Mouse (Mus musculus): ENCODE measurements around the gene Aldh1b1.
A peak's percentile ranks its signal among the peaks of the same experiment; 100 is the strongest.

The Aldh1b1 gene

DNA sequence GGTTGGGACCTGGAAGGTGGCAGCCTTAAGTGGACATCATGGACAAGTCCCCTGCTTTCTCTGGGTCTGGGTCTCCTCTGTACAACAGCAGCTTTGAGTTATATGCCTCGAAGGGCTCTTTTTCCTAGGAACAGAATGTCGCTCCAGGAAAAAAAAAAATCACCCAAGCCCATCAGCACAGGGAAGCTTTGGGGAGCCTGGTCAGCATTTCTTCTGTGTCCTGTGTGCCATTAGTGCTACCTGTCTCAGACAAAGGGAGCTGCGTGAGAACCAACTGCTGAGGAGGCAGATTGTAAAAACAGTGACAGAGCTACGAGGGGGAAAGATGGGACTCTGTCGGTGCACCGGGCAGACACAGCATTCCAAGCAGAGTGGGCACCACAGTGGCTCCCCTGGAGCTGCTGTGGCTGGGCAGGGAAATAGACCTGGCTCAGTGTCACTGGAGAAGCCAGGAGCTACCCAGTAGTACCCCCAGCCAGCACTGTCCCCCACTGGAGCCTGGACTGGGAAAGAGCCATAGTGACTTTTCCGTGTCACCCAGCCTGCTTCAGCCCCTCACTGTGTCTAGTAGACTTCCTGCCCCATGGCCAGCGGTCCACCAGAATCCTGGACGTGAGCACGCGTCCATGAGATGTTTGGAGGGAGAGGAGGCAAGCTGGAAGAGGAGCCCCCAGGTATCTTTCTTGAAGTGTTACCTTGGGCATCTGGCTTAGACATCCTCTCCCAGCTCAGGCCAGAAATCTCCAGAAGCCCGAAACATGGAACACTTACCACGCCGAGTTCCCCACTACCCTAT, 26.1 kb downstream of the Aldh1b1 start:
- DNase-seq (ENCODE audit: inconsistent age in 2 of 2, low spot score in 1 of 2) = no peak

DNA sequence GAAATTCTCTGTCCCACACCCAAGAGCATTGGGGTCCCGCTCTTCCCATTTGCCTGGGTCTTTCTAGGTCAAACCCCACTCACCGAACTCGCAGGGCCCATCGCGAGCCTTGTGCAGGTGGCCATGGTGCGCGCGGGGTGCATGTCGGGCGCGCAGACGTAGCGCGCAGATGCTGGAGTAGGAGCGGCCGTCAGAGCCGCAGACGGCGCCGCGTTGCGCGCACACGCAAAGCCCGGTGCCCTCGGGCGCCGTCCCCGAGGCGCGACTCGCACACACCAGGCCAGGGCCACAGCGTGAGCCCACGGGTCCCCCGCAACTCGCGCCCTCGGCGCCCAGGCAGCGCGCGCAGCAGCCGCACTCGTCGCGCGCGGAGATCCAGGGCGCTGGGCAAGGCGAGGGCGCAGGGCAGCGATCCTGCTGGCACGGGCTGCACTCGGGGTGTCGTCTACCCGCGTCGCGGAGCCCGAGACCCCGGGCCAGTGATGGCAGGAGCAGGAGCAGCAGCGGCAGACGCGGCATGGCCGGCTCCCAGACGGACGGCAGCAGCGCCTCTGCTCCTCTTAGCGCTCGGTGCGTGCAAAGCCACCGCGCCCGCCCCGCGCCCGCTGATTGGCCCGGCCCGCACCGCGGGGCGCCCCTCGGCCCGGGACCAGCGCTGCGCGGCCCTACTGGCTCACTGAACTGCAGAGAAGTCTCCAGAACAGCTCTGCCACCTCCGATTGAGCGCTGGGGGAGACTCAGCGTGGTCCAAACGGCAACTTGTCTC, 27.6 kb downstream of the Aldh1b1 start, which contains the start of gene Igfbpl1:
TSS of gene Igfbpl1 (minus strand) at position 649 of the 766 bp plus-strand sequence.
- DNase-seq (ENCODE audit: inconsistent age in 2 of 2, low spot score in 1 of 2) = no peak

GRCm38 (mm10) chr4:45829907-45830759, 31.3 kb downstream of the Aldh1b1 start:
- no peak for DNase-seq (ENCODE audit: inconsistent age in 2 of 2, low spot score in 1 of 2)

DNA sequence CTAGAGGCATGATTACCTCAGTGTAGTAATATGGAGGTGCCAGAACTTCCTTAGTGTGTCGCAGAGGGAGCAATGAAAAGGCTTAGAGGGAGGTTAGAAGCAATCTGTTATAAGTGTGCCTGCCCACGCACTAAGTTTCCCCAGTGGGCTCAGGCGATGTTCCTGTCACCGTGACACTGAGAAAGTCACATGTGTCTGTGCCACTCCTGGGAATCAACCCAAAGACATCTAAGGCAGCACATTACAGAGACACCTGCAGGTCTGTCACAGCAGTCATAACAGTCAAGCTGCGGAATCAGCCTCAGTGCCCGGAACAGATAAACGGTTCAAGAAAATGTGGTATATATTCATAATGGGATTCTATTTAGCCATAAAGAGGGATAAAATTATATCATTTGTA, 33.2 kb downstream of the Aldh1b1 start:
- DNase-seq (ENCODE audit: inconsistent age in 2 of 2, low spot score in 1 of 2) = no peak

DNA sequence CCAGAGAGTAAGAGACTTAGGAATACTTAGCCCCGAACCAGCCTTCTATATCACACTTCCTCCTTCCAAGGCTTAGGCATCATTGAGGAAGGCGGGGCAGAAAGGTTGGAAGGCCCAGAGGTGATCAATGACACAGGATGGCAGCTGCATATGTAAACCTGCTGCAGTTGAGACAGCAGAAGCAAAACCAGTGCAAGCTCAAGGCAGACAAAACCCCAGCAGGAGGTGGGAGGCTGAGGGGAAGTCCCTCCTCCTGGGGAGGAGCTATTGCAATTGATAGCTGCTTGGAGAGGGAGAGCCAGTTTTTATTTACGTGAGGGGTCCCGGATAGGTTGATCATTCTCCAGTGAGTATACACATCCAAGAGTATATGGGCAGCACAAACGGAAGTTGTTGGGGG, 34.6 kb downstream of the Aldh1b1 start:
- DNase-seq (ENCODE audit: inconsistent age in 2 of 2, low spot score in 1 of 2) = no peak

GRCm38 (mm10) chr4:45844355-45844754, 45.5 kb downstream of the Aldh1b1 start:
- DNase-seq (ENCODE audit: inconsistent age in 2 of 2, low spot score in 1 of 2) = peak in 1 of 2 experiments; percentile 63

DNA sequence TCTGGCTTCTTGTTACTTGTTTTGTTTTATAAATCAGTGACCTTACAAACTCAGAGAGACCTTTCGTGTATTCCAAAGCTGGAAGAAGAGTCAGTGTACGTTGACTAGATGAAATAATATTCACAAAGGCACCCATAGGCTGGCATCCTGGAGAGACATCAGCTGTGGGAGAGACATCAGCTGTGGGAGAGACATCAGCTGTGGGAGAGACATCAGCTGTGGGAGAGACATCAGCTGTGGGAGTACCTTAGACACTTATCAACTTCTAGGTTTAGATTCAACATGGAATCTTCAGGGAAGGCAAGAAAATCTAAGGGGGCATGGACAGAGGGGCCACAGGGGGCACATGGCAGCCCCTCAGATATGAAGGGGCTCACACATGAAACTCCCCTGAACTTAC, 47.4 kb downstream of the Aldh1b1 start:
- DNase-seq (ENCODE audit: inconsistent age in 2 of 2, low spot score in 1 of 2) = no peak

GRCm38 (mm10) chr4:45848109-45848824, 49.4 kb downstream of the Aldh1b1 start, which contains the start of gene Stra6l:
TSS of gene Stra6l (plus strand) at chr4:45848664.
- DNase-seq (ENCODE audit: inconsistent age in 2 of 2, low spot score in 1 of 2) = no peak

DNA sequence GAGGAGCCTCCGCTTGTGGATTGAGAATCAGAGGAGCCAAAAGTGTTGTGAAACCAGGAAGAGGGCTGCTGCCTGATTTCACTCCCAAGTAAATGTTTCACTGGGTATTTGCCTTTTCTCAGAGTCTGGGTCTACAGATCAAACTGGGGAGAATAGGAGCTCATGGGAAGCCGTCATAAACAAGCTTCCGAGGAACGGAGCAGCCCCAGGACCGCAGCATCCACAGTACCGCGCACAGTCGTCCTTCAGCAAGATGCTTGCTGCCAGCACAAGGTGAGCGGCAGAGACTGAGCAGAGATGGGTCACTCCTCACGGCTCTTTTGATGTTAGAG, 50.0 kb downstream of the Aldh1b1 start:
- DNase-seq (ENCODE audit: inconsistent age in 2 of 2, low spot score in 1 of 2) = no peak

DNA sequence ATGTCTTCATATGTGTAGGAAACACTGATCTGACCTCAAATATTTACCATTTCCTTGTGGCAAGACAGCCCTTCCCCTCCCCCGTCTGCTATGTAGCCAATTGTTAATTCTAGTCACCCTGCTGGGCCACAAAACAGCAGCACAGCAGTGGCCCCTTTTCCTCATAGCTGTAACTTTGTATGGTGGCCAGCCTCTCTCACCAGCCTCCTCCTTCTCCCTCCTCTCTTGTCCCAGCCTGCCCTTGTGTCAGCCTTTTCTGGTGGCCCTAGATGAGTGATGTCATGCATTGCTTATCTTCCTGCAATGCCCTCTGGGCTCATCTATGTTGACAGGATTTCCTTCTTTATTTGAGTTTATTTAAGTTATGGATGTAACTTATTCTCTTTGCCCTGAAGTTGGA, 50.6 kb downstream of the Aldh1b1 start:
- DNase-seq (ENCODE audit: inconsistent age in 2 of 2, low spot score in 1 of 2) = no peak

- peak; percentile 77 to 86 for DNase-seq (ENCODE audit: inconsistent age in 2 of 2, low spot score in 1 of 2)
Measured at GRCm38 (mm10) chr4:45851640-45852051, 52.8 kb downstream of the Aldh1b1 start.

DNA sequence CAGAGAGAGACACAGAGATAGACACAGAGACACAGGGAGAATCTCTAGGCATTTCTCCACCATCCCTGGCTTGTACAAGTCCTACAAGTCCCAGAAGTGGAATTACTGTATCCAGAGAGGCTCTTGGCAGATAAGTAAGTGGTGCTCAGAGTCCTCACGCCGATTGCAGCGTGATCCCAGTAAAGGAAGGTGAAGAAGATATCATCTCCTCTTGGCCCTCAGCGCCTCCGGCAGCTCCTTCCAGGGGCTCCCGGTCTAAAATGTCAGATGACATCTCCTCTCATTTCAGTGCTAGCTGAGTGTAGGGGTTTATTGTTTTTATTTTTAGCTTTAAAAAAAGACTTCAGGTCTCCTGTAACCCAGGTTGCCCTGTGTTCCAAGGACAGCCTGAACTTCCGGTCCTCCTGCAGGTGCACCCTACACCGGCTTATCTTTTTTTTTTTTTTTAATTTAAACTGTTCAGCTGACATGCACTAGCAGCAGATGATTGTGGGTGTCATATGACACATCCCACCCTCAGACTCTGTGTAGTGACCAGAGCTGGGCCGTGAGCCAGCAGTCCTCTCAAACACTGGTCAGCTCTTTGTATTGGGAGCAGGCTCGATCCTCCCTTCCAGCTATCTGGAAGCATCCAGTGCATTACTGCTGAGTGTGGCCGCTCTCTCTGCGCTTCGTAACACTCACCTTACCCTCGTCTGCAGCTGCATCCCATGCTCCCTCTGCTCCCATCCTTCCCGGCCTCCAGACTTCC, 54.8 kb downstream of the Aldh1b1 start:
- no peak for DNase-seq (ENCODE audit: inconsistent age in 2 of 2, low spot score in 1 of 2)

Data from adrenal gland, adult (tissue).